Mouse (Mus musculus) midbrain, embryonic 14.5 days (tissue): ENCODE measurements around the gene Agk. TPM values are rescaled to one million over a fixed set of nuclear protein-coding genes. Genes with fewer than 3 reads are reported as not detected.

Experiments
- ATAC-seq: fragments of 200-750 bp; cut with Nextera tagmentation; 2 replicates; pipeline ENCODE4 v1.8.0; 2017; ENCODE audit warnings: moderate number of reproducible peaks, moderate library complexity; ENCODE audit not compliant: low FRiP score, low TSS enrichment
- DNase-seq: peaks from one replicate; pipeline ENCODE4 v3.0.0-alpha.2; 2015
- H3K27ac ChIP-seq: fragments of 300-500 bp; sonication (generic); replicated peaks from 2 replicates; pipeline ENCODE4 v1.5.1; 2014; ENCODE audit warnings: mild to moderate bottlenecking, low read depth, low read length, moderate library complexity
- H3K27me3 ChIP-seq: fragments of 300-500 bp; sonication (generic); 2 replicates; pipeline ENCODE4 v1.6.1; 2014; ENCODE audit warnings: low read length, control low read depth, mixed read lengths; ENCODE audit not compliant: control insufficient read depth, insufficient read depth
- H3K36me3 ChIP-seq: fragments of 300-500 bp; sonication (generic); 2 replicates; pipeline ENCODE4 v1.6.1; 2014; ENCODE audit warnings: low read length, control low read depth; ENCODE audit not compliant: control insufficient read depth, insufficient read depth
- H3K4me1 ChIP-seq: fragments of 300-500 bp; sonication (generic); 2 replicates; pipeline ENCODE4 v1.6.1; 2014; ENCODE audit warnings: mild to moderate bottlenecking, antibody characterized with exemption, low read length, control low read depth; ENCODE audit not compliant: control insufficient read depth, insufficient read depth
- H3K4me2 ChIP-seq: fragments of 300-500 bp; sonication (generic); 2 replicates; pipeline ENCODE4 v1.6.1; 2014; ENCODE audit warnings: mild to moderate bottlenecking, low read length, moderate library complexity
- H3K4me3 ChIP-seq: fragments of 300-500 bp; sonication (generic); replicated peaks from 2 replicates; pipeline ENCODE4 v1.5.1; 2014; ENCODE audit warnings: low read depth, low read length
- H3K9ac ChIP-seq: fragments of 300-500 bp; sonication (generic); replicated peaks from 2 replicates; pipeline ENCODE4 v1.6.1; 2014; ENCODE audit warnings: mild to moderate bottlenecking, low read length, moderate library complexity
- H3K9me3 ChIP-seq: fragments of 300-500 bp; sonication (generic); 2 replicates; pipeline ENCODE4 v1.6.1; 2016; ENCODE audit warnings: low read length, control low read depth, mixed read lengths; ENCODE audit not compliant: control insufficient read depth
- WGBS: fragments of 180-500 bp; shearing (Covaris S2); extraction: QIAGEN DNeasy Blood & Tissue Kit; methylation state at CpG from one replicate; pipeline ENCODE4 v1.1.7; 2014; 5-methylcytosine and 5-hydroxymethylcytosine counted together
- polyA plus RNA-seq: library from polyadenylated mRNA; unstranded; fragments of >200 nt; fragmentation: Nextera tagmentation; extraction: Ambion mirVana; gene quantifications from 2 replicates; pipeline ENCODE4 v1.2.1, GENCODE M21; 2014

The Agk gene
- polyA plus RNA-seq, 1 experiment from 2014 or later = 55.7 TPM

DNA sequence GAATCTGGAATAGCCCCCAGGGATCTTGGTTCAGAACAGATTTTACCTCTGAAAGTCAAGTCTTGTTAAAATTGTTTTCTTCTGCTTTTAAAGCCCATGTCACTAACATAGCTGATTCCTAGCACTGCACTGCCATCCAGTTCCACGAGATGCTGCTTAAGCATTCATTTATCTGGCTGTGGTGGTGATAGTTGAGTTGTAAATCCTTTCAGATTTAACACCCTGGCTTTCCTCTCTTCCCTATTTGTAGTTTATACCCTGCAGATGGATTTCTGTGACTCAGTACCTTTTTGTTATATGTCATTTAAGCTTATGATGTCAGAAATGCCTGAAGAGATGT is 22.8 kb downstream of the Agk start:
- no peaks in the 10 kb centered on the region for H3K27me3 ChIP-seq
- ATAC-seq (no peak), DNase-seq (peak; percentile 2)
- H3K9me3 ChIP-seq = no peaks in the 10 kb centered on the region
- peaks cover 6% of the 10 kb centered on the region; the same call in 1 of the 2 replicates for H3K36me3 ChIP-seq
- H3K4me1 ChIP-seq = no peaks in the 10 kb centered on the region
- no peak overlapping the region for H3K27ac ChIP-seq
- H3K9ac ChIP-seq = no peak overlapping the region
- 74% methylated on average over 1 of the region's 1 CpGs for WGBS
- no peak overlapping the region for H3K4me2 ChIP-seq
- no peak overlapping the region for H3K4me3 ChIP-seq

DNA sequence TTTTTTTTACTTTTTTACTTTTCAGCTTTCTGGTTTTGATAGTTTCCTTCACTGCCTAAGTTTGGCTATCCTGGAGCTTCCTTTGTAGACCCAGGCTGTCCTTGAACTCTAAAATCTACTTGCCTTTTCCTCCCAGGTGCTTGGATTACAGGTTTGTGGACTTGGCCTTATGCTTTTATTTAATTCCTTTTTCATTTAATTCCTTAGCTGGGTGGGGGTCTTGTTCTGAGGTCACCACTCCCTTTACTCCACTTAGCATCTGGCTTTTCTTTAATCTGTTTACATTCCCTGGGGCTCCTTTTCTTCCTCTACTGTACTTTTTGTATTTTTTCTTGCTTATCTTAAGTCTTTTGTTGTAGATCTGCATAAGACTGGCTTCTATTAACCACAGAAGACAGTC is 25.1 kb downstream of the Agk start:
- H3K4me1 ChIP-seq = no peaks in the 10 kb centered on the region
- no peak for ATAC-seq
- DNase-seq = no peak
- no peak overlapping the region for H3K4me3 ChIP-seq
- no peak overlapping the region for H3K27ac ChIP-seq
- no peaks in the 10 kb centered on the region for H3K27me3 ChIP-seq
- H3K36me3 ChIP-seq = peaks cover 14% of the 10 kb centered on the region
- H3K9me3 ChIP-seq = no peaks in the 10 kb centered on the region
- H3K9ac ChIP-seq = no peak overlapping the region
- no peak overlapping the region for H3K4me2 ChIP-seq

DNA sequence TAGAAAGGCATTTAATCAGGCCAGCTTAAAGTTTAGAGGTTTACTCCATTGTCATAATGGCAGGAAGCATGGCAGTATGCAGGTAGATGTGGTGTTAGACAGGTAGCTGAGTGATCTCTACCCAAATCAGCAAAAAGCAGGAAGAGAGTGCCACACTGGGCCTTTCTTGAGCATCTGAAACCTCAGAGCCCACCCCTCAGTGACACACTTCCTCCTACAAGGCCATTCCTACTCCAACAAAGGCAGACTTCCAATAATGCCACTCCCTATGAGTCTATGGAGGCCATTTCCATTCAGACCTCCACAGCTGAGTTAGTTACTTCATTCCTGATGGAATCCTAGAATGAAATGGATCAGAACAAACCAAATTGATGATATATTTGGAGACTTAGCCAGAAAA is 25.9 kb downstream of the Agk start:
- Histone ChIP-seq H3K4me2 (no peak overlapping the region), H3K9me3 (no peaks in the 10 kb centered on the region), H3K27ac (no peak overlapping the region), H3K27me3 (no peaks in the 10 kb centered on the region), H3K4me3 (no peak overlapping the region), H3K4me1 (no peaks in the 10 kb centered on the region), H3K9ac (no peak overlapping the region), H3K36me3 (peaks cover 14% of the 10 kb centered on the region)
- ATAC-seq (no peak), DNase-seq (no peak)

DNA sequence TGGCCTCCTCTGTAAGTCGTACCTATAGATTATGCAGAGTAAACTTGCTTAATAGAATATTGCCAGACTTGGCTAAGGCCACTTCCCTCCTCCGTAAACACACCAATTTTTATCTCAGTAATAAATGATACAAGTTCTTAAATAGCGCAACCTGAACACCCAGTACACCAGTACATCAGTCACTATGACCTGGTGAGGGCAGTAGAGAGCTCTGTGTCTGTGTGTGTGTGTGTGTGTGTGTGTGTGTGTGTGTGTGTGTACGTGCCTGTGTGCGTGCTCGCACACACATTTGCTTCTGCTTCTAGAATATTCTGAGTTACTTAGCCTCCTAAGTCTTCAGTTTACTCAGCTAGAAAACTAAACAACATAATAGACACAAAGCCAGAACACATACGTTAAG is 28.4 kb downstream of the Agk start:
- Histone ChIP-seq H3K9me3 (no peaks in the 10 kb centered on the region), H3K36me3 (peaks cover 14% of the 10 kb centered on the region), H3K4me3 (no peak overlapping the region), H3K4me1 (no peaks in the 10 kb centered on the region), H3K27me3 (no peaks in the 10 kb centered on the region), H3K4me2 (no peak overlapping the region), H3K9ac (no peak overlapping the region), H3K27ac (no peak overlapping the region)
- DNase-seq (peak; percentile 8), ATAC-seq (no peak)
- WGBS = 96% methylated on average over 7 of the region's 7 CpGs

DNA sequence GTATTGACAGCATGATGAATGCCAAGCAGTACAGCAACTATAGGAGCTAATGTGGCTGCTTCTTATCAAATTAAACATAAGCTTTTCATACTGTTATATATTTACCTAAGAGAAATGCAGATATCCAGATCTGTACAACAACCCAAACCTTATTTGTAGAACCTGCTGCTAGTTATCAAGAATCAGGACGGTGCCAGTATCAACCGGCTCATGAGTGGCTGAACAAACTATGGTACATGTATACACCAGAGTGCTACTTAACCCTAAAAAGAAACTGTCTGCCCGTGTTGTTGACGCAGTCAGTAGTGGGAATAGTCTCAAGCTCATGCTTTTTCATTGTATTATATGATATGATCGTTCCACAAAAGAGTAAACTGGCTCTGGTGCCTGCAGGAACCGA is 46.1 kb downstream of the Agk start:
- WGBS = 97% methylated on average over 6 of the region's 6 CpGs
- Histone ChIP-seq H3K9me3 (no peaks in the 10 kb centered on the region), H3K4me2 (no peak overlapping the region), H3K27ac (no peak overlapping the region), H3K27me3 (no peaks in the 10 kb centered on the region), H3K4me1 (no peaks in the 10 kb centered on the region), H3K36me3 (0 out of 2 replicates have a peak, but pooled peaks cover 4% of the 10 kb centered on the region), H3K9ac (no peak overlapping the region), H3K4me3 (no peak overlapping the region)
- no peak for ATAC-seq
- no peak for DNase-seq

DNA sequence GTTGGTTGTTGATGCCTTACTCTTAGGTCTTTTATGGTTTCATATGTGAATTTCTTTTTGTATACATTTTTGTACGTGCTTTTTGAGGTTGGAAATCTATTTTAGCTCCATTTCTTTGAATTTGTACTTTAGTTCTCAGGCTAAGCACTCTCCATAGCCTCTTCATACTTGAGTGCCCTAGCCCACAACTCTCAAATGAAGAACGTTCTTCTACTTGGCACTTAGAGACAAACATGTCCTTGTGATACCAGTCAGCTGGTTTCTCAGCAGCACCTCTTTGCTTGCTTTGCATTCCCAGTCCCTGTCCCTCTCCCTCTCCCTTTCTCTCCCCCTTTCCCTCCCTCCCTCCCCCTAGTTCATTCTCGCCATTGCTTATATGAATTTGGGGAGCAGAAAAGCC is 55.2 kb downstream of the Agk start:
- no peak for ATAC-seq

DNA sequence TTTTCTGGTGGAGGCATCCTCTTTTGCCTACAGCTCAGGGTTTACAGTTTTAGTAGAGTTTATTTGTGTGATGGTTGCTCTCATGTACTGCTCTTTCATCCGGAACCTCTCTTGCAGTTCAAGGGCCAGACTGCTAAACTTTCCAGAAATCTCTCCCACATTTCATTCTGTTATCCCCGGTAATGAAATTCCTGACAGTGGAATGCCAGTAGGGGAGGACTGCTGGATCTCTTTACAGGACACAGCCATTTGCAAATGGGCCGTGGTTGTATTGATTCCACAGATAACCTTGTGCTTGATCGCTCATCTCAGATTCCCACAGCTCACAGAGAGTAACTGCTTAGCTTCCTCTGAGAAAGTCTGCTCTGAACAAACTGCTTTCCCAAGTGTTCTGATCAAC is 56.9 kb downstream of the Agk start:
- no peak overlapping the region for H3K9ac ChIP-seq
- H3K27ac ChIP-seq = no peak overlapping the region
- H3K36me3 ChIP-seq = peaks cover 16% of the 10 kb centered on the region
- DNase-seq (no peak), ATAC-seq (no peak)
- 88% methylated on average over 4 of the region's 4 CpGs for WGBS
- no peak overlapping the region for H3K4me2 ChIP-seq
- H3K9me3 ChIP-seq = no peaks in the 10 kb centered on the region
- no peaks in the 10 kb centered on the region for H3K27me3 ChIP-seq
- H3K4me3 ChIP-seq = no peak overlapping the region
- H3K4me1 ChIP-seq = no peaks in the 10 kb centered on the region

More for the DNA sequence above, 55.2 kb downstream of the Agk start:
- DNase-seq = no peak
- Histone ChIP-seq H3K4me3 (no peak overlapping the region), H3K9ac (no peak overlapping the region), H3K4me1 (no peaks in the 10 kb centered on the region), H3K27ac (no peak overlapping the region), H3K9me3 (no peaks in the 10 kb centered on the region), H3K36me3 (peaks cover 17% of the 10 kb centered on the region), H3K27me3 (no peaks in the 10 kb centered on the region), H3K4me2 (no peak overlapping the region)
- WGBS = 92% methylated on average over 3 of the region's 3 CpGs

DNA sequence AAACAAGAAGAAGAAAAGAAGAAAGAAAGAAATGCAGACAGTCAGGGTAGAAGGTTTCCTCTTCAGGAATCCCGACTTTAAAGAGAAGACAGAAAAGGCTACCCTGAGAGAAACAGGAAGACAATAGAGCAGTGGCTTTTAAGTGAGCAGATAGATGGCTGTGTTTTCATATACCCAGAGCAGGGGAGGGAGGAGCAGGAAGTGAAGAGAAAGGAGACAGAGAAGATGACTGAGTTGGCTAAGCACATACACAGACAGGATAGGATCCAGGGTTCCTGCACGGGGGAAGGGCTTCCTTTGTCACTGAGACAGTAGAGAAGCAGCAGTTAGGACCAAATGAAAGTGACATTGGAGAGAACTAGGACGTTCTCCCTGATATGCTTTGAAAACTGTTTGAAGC is 60.7 kb downstream of the Agk start:
- 57% methylated on average over 3 of the region's 3 CpGs for WGBS
- peaks cover 21% of the 10 kb centered on the region for H3K36me3 ChIP-seq
- H3K27ac ChIP-seq = no peak overlapping the region
- no peaks in the 10 kb centered on the region for H3K9me3 ChIP-seq
- H3K27me3 ChIP-seq = no peaks in the 10 kb centered on the region
- ATAC-seq (no peak), DNase-seq (no peak)
- H3K4me1 ChIP-seq = no peaks in the 10 kb centered on the region
- no peak overlapping the region for H3K9ac ChIP-seq
- H3K4me2 ChIP-seq = no peak overlapping the region
- H3K4me3 ChIP-seq = no peak overlapping the region

DNA sequence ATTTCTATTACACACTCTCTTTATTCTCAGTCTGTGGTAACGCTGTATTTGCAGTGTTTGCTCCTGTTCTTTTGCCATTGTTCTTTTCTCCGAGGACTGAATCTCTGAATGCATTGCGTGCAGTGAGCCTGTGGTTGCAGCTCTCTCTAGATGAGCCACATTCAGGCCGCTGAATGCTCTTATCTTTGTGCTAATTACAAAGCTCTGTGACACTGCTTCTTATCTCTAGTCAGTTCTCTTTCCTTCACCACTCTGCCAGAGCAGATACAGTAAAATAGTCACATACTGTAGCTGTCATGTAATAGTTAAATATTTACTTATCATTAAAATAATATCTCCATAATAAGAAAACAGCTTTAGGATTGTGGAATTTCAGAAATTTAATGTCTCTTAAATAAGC is 63.7 kb downstream of the Agk start:
- no peak overlapping the region for H3K4me3 ChIP-seq
- no peaks in the 10 kb centered on the region for H3K9me3 ChIP-seq
- H3K4me1 ChIP-seq = no peaks in the 10 kb centered on the region
- DNase-seq = peak; percentile 11
- no peaks in the 10 kb centered on the region for H3K27me3 ChIP-seq
- no peak overlapping the region for H3K27ac ChIP-seq
- 60% methylated on average over 4 of the region's 4 CpGs for WGBS
- H3K4me2 ChIP-seq = no peak overlapping the region
- H3K36me3 ChIP-seq = peaks cover 8% of the 10 kb centered on the region; the same call in 1 of the 2 replicates
- ATAC-seq = no peak
- no peak overlapping the region for H3K9ac ChIP-seq
